Mouse (Mus musculus) bone marrow macrophage, adult 2 months (primary cell): ENCODE measurements around the gene Icam4. TPM values are rescaled to one million over a fixed set of nuclear protein-coding genes. Genes with fewer than 3 reads are reported as not detected.
A peak's percentile ranks its signal among the peaks of the same experiment; 100 is the strongest.
"Not testable (repeated sequence)": the region's sequence is repeated elsewhere in the genome, so short reads cannot be mapped to it uniquely, and the experiment has no call there.

ENCODE experiments used
- H3K27ac ChIP-seq: 2 replicates; pipeline ENCODE4 v1.5.1; 2012; ENCODE audit warnings: low read depth, low read length; ENCODE audit not compliant: insufficient read depth
- H3K4me1 ChIP-seq: 2 replicates; pipeline ENCODE4 v1.6.1; 2012; ENCODE audit warnings: low read length; ENCODE audit not compliant: control insufficient read depth, insufficient read depth
- H3K4me3 ChIP-seq: 2 replicates; pipeline ENCODE4 v1.5.1; 2012; ENCODE audit warnings: mild to moderate bottlenecking, low read length, moderate library complexity; ENCODE audit not compliant: insufficient read depth
- CTCF ChIP-seq: IDR thresholded peaks from 2 replicates; pipeline ENCODE4 v1.5.1; 2012; ENCODE audit warnings: low read depth, mild to moderate bottlenecking, low read length, moderate library complexity
- POLR2A ChIP-seq: IDR thresholded peaks from 2 replicates; pipeline ENCODE4 v1.6.1; 2012; ENCODE audit warnings: mild to moderate bottlenecking, low read depth, low read length, borderline replicate concordance
- polyA plus RNA-seq: library from polyadenylated mRNA; stranded (reverse); fragments of >200 nt; gene quantifications from 2 replicates; pipeline ENCODE4 v1.2.4, GENCODE M21; 2012; ENCODE audit not compliant: missing spikeins, insufficient read depth, insufficient read length

Icam4 gene
- polyA plus RNA-seq, 1 experiment = not detected

DNA sequence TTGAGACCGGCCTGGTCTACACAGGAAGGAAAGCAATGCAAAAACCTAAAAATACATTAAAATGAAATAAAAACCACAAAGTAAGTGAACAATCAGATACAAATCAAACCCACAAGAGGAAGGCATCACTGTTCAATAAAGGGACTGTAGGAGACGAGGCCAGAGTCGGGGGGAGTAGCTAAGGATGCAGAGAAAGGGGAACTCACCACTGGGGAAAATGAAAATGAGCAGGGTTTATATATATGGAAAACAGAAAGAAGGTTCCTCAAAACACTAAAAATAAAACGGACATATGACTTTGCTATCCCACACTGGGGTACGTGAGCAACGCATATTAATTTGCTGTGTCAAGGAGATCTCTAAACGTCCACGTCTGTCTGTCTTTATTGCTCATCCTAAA is 32.1 kb upstream of the Icam4 start:
- Histone ChIP-seq H3K4me3 (peak overlapping the region; percentile 31), H3K4me1 (peaks cover 20% of the 10 kb centered on the region), H3K27ac (peak overlapping the region; percentile 98)
- TF ChIP-seq CTCF (no peak), POLR2A (no peak)

- Histone ChIP-seq H3K27ac (peak overlapping the region; percentile 98), H3K4me1 (peaks cover 21% of the 10 kb centered on the region)
- H3K4me3 ChIP-seq = not testable (repeated sequence)
Measured at GRCm38 (mm10) chr9:20998337-20998736, 30.8 kb upstream of the Icam4 start.

DNA sequence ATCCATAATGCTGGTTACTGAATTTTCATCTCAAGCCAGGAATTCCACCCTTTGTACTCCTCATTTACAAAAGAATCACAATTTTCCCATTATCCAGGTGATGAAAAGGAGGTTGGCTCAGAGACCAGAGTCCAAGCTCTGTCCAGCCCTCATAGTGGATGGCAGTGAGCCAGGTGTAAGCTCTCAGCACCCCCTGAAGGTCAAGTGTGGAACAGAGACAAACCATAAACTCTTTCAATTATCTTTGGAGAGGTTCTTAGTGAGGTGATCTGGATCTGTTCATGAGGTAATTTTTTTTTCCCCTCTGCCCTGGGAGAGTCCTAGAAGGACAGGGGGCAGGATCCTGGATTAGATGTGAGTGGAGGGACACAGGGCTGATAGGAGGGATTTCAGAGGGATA is 28.4 kb upstream of the Icam4 start:
- Histone ChIP-seq H3K27ac (no peak overlapping the region), H3K4me3 (no peak overlapping the region), H3K4me1 (peaks cover 17% of the 10 kb centered on the region)
- TF ChIP-seq CTCF = 0 out of 2 replicates have a peak, but pooled peaks have one; percentile 9
- TF ChIP-seq POLR2A = no peak

- H3K4me1 ChIP-seq = peaks cover 10% of the 10 kb centered on the region
- H3K4me3 ChIP-seq = no peak overlapping the region
- no peak overlapping the region for H3K27ac ChIP-seq
- TF ChIP-seq CTCF (no peak), POLR2A (no peak)
Measured at GRCm38 (mm10) chr9:21001651-21002200, 27.4 kb upstream of the Icam4 start.

DNA sequence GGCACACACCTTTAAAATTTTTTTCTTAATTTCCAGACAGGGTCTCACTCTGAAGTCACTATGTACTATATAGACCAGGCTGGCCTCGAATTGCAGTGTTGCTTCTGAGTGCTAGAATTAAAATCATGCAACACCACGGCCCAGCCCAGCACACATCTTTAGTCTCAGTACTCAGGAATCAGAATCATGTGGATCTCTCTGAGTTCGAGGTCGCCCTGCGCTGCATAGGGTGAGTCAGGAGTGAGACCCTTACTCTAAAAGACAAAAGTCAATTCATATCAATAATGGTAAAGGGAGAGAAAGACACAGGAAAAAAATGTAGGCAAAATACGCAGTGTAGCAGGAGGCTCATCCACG is 26.9 kb upstream of the Icam4 start:
- TF ChIP-seq CTCF = no peak
- TF ChIP-seq POLR2A = no peak
- H3K4me1 ChIP-seq = peaks cover 8% of the 10 kb centered on the region
- peak overlapping the region; percentile 90 for H3K4me3 ChIP-seq
- H3K27ac ChIP-seq = peak overlapping the region; percentile 11; the same call in 1 of the 2 replicates

- peak within 1 kb of the TSS; percentile 63 for H3K27ac ChIP-seq
Measured at GRCm38 (mm10) chr9:21002627-21003551, 26.3 kb upstream of the Icam4 start, which contains the start of gene Mrpl4. Mrpl4 (plus strand) TSS chr9:21002738.

DNA sequence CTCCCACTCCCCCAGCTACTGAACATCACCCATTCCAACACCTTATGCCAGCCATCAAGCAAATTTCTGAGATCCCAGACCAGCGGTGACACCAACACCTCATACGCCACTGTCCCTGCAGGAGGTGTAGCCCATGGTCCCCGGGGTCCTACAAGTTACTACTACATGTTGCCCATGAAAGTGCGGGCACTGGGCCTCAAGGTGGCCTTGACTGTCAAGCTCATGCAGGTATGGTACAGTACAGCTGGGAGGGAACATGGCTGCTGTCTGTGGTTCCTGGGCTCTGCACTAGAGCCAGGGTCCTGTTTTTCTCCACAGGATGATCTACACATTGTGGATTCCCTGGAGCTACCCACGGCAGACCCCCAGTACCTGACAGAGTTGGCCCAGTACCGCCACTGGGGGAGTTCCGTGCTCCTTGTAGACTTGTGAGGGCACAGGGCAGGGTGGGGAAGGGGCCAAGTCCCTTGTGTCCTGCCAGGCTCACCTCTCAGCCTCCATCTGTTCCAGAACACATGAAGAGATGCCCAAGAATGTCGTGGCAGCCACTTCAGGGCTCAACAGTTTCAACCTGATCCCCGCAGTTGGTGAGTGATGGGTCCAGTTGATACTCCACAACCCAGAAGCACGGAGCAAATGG is 21.7 kb upstream of the Icam4 start:
- TF ChIP-seq POLR2A (no peak), CTCF (no peak)
- Histone ChIP-seq H3K27ac (no peak overlapping the region), H3K4me1 (peaks cover 8% of the 10 kb centered on the region), H3K4me3 (no peak overlapping the region)

More at GRCm38 (mm10) chr9:21002627-21003551, 26.3 kb upstream of the Icam4 start, which contains the start of gene Mrpl4:
- TF ChIP-seq CTCF (peak; percentile 28; the same call in 1 of the 2 replicates), POLR2A (peak; percentile 90; the same call in 1 of the 2 replicates)
- peak within 1 kb of the TSS; percentile 90 for H3K4me3 ChIP-seq
- peaks cover 4% of the 10 kb centered on the region for H3K4me1 ChIP-seq

DNA sequence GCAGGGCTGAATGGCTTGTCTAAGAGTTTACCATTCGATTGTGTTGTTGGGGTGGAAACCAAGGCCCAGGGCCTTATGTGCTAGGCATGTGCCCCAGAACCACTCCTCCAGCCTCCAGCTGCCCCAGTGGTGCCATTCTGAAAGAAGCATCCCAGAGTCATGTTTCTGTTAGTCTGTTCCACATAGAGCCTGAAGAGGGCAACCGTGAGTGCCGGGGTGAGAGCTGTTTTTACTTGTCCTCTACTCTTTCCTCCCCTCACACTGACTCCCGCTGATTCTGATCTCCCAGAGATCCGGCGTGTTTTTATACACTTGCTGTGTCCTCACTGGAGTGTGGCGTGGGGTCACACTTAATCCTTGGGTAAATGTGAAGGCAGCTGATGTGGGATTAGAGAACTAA is 21.2 kb upstream of the Icam4 start:
- no peak overlapping the region for H3K27ac ChIP-seq
- H3K4me3 ChIP-seq = no peak overlapping the region
- TF ChIP-seq CTCF = no peak; the same call in 1 of the 2 replicates
- no peak for TF ChIP-seq POLR2A
- peaks cover 10% of the 10 kb centered on the region for H3K4me1 ChIP-seq

- H3K4me3 ChIP-seq = no peak overlapping the region
- H3K27ac ChIP-seq = no peak overlapping the region
- H3K4me1 ChIP-seq = peaks cover 17% of the 10 kb centered on the region
- TF ChIP-seq POLR2A (no peak), CTCF (no peak)
Measured at GRCm38 (mm10) chr9:21010362-21010761, 18.8 kb upstream of the Icam4 start.

- not testable (repeated sequence) for H3K4me3 ChIP-seq, H3K27ac ChIP-seq
- H3K4me1 ChIP-seq = peaks cover 17% of the 10 kb centered on the region
Measured at GRCm38 (mm10) chr9:21010939-21011541, 18.1 kb upstream of the Icam4 start.
